Mouse (Mus musculus): ENCODE measurements around the gene Kif4. TPM values are rescaled to one million over a fixed set of nuclear protein-coding genes. Genes with fewer than 3 reads are reported as not detected.
A peak's percentile ranks its signal among the peaks of the same experiment; 100 is the strongest.

The Kif4 gene
- total and polyA plus RNA-seq, 3 experiments = 24.0 to 34.6 (median 29.5) TPM

GRCm38 (mm10) chrX:100729665-100730188 lies 104.2 kb downstream of the Kif4 start, which contains the start of gene Gdpd2:
Gene Gdpd2 (plus strand): TSS chrX:100729873.
- TF ChIP-seq CTCF (conservative IDR thresholded peaks at IDR 0.05 in 1 of 2, IDR thresholded peaks at IDR 0.05 in 1 of 2; ENCODE audit: low read depth in 2 of 2, low read length in 2 of 2) (peak in 1 of 2 experiments; percentile 35; a peak in 2 of 4 replicates), IRF4 (IDR thresholded peaks at IDR 0.05; ENCODE audit: low read depth, low read length) (no peak)
- dilution Hi-C loops (cut with MboI; ENCODE audit: extremely low pct_ligation_motif_present, extremely low pct_unique_long_range_greater_than_20kb, low sequenced_read_pairs) = no loop called here
- peaks cover 14 to 28% of the 10 kb centered on the region in 2 experiments for H3K36me3 ChIP-seq (replicated peaks in 1 of 2; ENCODE audit: control insufficient read depth in 1 of 2, insufficient read depth in 1 of 2, low read length in 1 of 2)
- no peaks in the 10 kb centered on the region for H3K27me3 ChIP-seq (replicated peaks)
- in situ Hi-C loops (cut with MboI; ENCODE audit: low pct_ligation_motif_present, low pct_unique_long_range_greater_than_20kb, low sequenced_read_pairs) = no loop called here
- DNase-seq (ENCODE audit: extremely low read depth) = no peak
- H3K9ac ChIP-seq (ENCODE audit: insufficient read depth, low read depth) = no peak within 1 kb of the TSS
- H3K4me3 ChIP-seq (replicated peaks in 1 of 3; ENCODE audit: low read depth in 2 of 3, low read length in 2 of 3, poor library complexity in 1 of 3) = no peak within 1 kb of the TSS
- no peak within 1 kb of the TSS for H3K27ac ChIP-seq (ENCODE audit: insufficient read depth, low read depth)
- H3K79me2 ChIP-seq (replicated peaks; ENCODE audit: control insufficient read depth, extremely low read depth, insufficient read depth, poor library complexity, severe bottlenecking) = no peaks in the 10 kb centered on the region
- peaks cover 0 to 8% of the 10 kb centered on the region in 2 experiments; a peak in 1 of 4 replicates for H3K4me1 ChIP-seq (ENCODE audit: control insufficient read depth in 1 of 2, insufficient read depth in 2 of 2)
- H3K9me3 ChIP-seq (replicated peaks; ENCODE audit: low read length) = no peaks in the 10 kb centered on the region
- no peak within 1 kb of the TSS for H3K4me2 ChIP-seq (ENCODE audit: insufficient read depth, low read depth, poor library complexity, severe bottlenecking)

GRCm38 (mm10) chrX:100730266-100730665 lies 104.7 kb downstream of the Kif4 start:
- TF ChIP-seq MAX (IDR thresholded peaks at IDR 0.05; ENCODE audit: low read length) (no peak), BHLHE40 (IDR thresholded peaks at IDR 0.05; ENCODE audit: low read depth, low read length) (no peak), EP300 (IDR thresholded peaks at IDR 0.05; ENCODE audit: low read length) (no peak), MEF2A (IDR thresholded peaks at IDR 0.05; ENCODE audit: borderline replicate concordance, low read depth, low read length) (no peak), SIN3A (IDR thresholded peaks at IDR 0.05; ENCODE audit: low read length) (no peak)
- Histone ChIP-seq H3K4me2 (ENCODE audit: insufficient read depth, low read depth, poor library complexity, severe bottlenecking) (no peak overlapping the region), H3K9me3 (replicated peaks; ENCODE audit: low read length) (no peaks in the 10 kb centered on the region), H3K9ac (ENCODE audit: insufficient read depth, low read depth) (no peak overlapping the region), H3K27me3 (replicated peaks) (no peaks in the 10 kb centered on the region), H3K36me3 (replicated peaks in 1 of 2; ENCODE audit: control insufficient read depth in 1 of 2, insufficient read depth in 1 of 2, low read length in 1 of 2) (peaks cover 13 to 22% of the 10 kb centered on the region in 2 experiments), H3K4me1 (ENCODE audit: control insufficient read depth in 1 of 2, insufficient read depth in 2 of 2) (peaks cover 0 to 8% of the 10 kb centered on the region in 2 experiments; a peak in 1 of 4 replicates), H3K27ac (ENCODE audit: insufficient read depth, low read depth) (no peak overlapping the region), H3K4me3 (replicated peaks in 1 of 3; ENCODE audit: low read depth in 2 of 3, low read length in 2 of 3, poor library complexity in 1 of 3) (no peak overlapping the region), H3K79me2 (replicated peaks; ENCODE audit: control insufficient read depth, extremely low read depth, insufficient read depth, poor library complexity, severe bottlenecking) (no peaks in the 10 kb centered on the region)
- dilution Hi-C loops (cut with MboI; ENCODE audit: extremely low pct_ligation_motif_present, extremely low pct_unique_long_range_greater_than_20kb, low sequenced_read_pairs) = no loop called here
- DNase-seq (ENCODE audit: extremely low read depth) = no peak
- in situ Hi-C loops (cut with MboI; ENCODE audit: low pct_ligation_motif_present, low pct_unique_long_range_greater_than_20kb, low sequenced_read_pairs) = no loop called here

GRCm38 (mm10) chrX:100734359-100734758 lies 108.8 kb downstream of the Kif4 start:
- dilution Hi-C loops (cut with MboI; ENCODE audit: extremely low pct_ligation_motif_present, extremely low pct_unique_long_range_greater_than_20kb, low sequenced_read_pairs) (no loop called here), in situ Hi-C loops (cut with MboI; ENCODE audit: low pct_ligation_motif_present, low pct_unique_long_range_greater_than_20kb, low sequenced_read_pairs) (no loop called here)
- Histone ChIP-seq H3K27me3 (replicated peaks) (no peaks in the 10 kb centered on the region), H3K36me3 (replicated peaks in 1 of 2; ENCODE audit: control insufficient read depth in 1 of 2, insufficient read depth in 1 of 2, low read length in 1 of 2) (no peaks in the 10 kb centered on the region), H3K79me2 (replicated peaks; ENCODE audit: control insufficient read depth, extremely low read depth, insufficient read depth, poor library complexity, severe bottlenecking) (no peaks in the 10 kb centered on the region), H3K9ac (ENCODE audit: insufficient read depth, low read depth) (no peak overlapping the region), H3K4me3 (replicated peaks in 1 of 3; ENCODE audit: low read depth in 2 of 3, low read length in 2 of 3, poor library complexity in 1 of 3) (no peak overlapping the region), H3K27ac (ENCODE audit: insufficient read depth, low read depth) (no peak overlapping the region), H3K4me2 (ENCODE audit: insufficient read depth, low read depth, poor library complexity, severe bottlenecking) (no peak overlapping the region), H3K9me3 (replicated peaks; ENCODE audit: low read length) (no peaks in the 10 kb centered on the region), H3K4me1 (ENCODE audit: control insufficient read depth in 1 of 2, insufficient read depth in 2 of 2) (no peaks in the 10 kb centered on the region)
- no peak for DNase-seq (ENCODE audit: extremely low read depth)
- TF ChIP-seq RAD21 (IDR thresholded peaks at IDR 0.05; ENCODE audit: low read depth, low read length) (no peak), ZNF384 (IDR thresholded peaks at IDR 0.05; ENCODE audit: low read depth, low read length) (no peak), PAX5 (IDR thresholded peaks at IDR 0.05; ENCODE audit: low read length) (no peak), BHLHE40 (IDR thresholded peaks at IDR 0.05; ENCODE audit: low read depth, low read length) (no peak), CHD2 (IDR thresholded peaks at IDR 0.05; ENCODE audit: low read length) (no peak), HCFC1 (IDR thresholded peaks at IDR 0.05; ENCODE audit: low read depth, low read length) (no peak), ZKSCAN1 (IDR thresholded peaks at IDR 0.05; ENCODE audit: borderline replicate concordance, low read depth, low read length) (no peak), GABPA (IDR thresholded peaks at IDR 0.05; ENCODE audit: insufficient replicate concordance, low read depth, low read length) (no peak)

Data from CH12.LX (cell line).